Comparison of ENCODE assay signal across 8 mouse cellular contexts in genomic region chr7:126754866-126755265, GRCm38 (mm10). TPM values are rescaled to one million over a fixed set of nuclear protein-coding genes. Genes with fewer than 3 reads are reported as not detected.
A peak's percentile ranks its signal among the peaks of the same experiment; 100 is the strongest.
DNase-seq lines count a peak whose midpoint lies in the region; ATAC-seq and TF ChIP-seq lines count a peak whose summit lies in the region.

No protein-coding gene starts in this region.

- H3K4me1 ChIP-seq in cerebellum, adult 2 months (ENCODE audit: control insufficient read depth, insufficient read depth, low read length), result peaks cover 3% of the 10 kb centered on the region; the same call in 1 of the 2 replicates
- peaks cover 8% of the 10 kb centered on the region for H3K4me1 ChIP-seq in forebrain, embryonic 16.5 days (replicated peaks; ENCODE audit: control insufficient read depth, insufficient read depth, low read length)

- H3K36me3 ChIP-seq in forebrain, embryonic 16.5 days (ENCODE audit: control insufficient read depth, insufficient read depth), result no peaks in the 10 kb centered on the region

- WGBS in cerebellum, adult 2 months, result 1% methylated on average over 9 of the region's 9 CpGs
- WGBS in forebrain, embryonic 16.5 days, result under 1% methylated on average over 9 of the region's 9 CpGs

- TF ChIP-seq POLR2A in cerebellum, adult 2 months (IDR thresholded peaks at IDR 0.05; ENCODE audit: borderline replicate concordance, insufficient read depth, low read length), result no peak

- no peak overlapping the region for H3K27ac ChIP-seq in cerebellum, adult 2 months (ENCODE audit: insufficient read depth, low read length)
- no peak overlapping the region for H3K27ac ChIP-seq in forebrain, embryonic 16.5 days (ENCODE audit: low read length)

- peak; percentile 88 for DNase-seq in R1 (ENCODE audit: low read depth, low spot score)
- peak; percentile 79 to 85 for DNase-seq in cerebellum, adult 2 months
- DNase-seq in layer of hippocampus, postnatal 25 days (ENCODE audit: extremely low spot score in 1 of 2, low spot score in 1 of 2), result peak; percentile 51 to 66
- DNase-seq in lung, postnatal 36 days, result peak; percentile 93
- DNase-seq in retina, postnatal 1 day, result peak; percentile 88
- DNase-seq in urinary bladder, postnatal 36 days (ENCODE audit: low spot score in 2 of 2), result peak; percentile 73 to 75

- no peaks in the 10 kb centered on the region for H3K27me3 ChIP-seq in cerebellum, adult 2 months (ENCODE audit: control insufficient read depth, insufficient read depth, low read length)
- H3K27me3 ChIP-seq in forebrain, embryonic 16.5 days (replicated peaks; ENCODE audit: control insufficient read depth, insufficient read depth, low read length), result no peaks in the 10 kb centered on the region

- ATAC-seq in forebrain, embryonic 16.5 days, result peak; percentile 74
- peak; percentile 43 to 65; a peak in 3 of 4 replicates for ATAC-seq in hematopoietic stem cell, adult 5-6 weeks (replicated peaks in 1 of 2; ENCODE audit: insufficient read depth in 1 of 2, low FRiP score in 2 of 2, low TSS enrichment in 1 of 2, low read depth in 1 of 2, poor library complexity in 2 of 2, severe bottlenecking in 2 of 2)

- H3K9me3 ChIP-seq in forebrain, embryonic 16.5 days (ENCODE audit: control insufficient read depth, low read length), result no peaks in the 10 kb centered on the region

- H3K4me3 ChIP-seq in cerebellum, adult 2 months (replicated peaks; ENCODE audit: insufficient read depth, low read depth, low read length), result peak overlapping the region; percentile 35
- no peak overlapping the region for H3K4me3 ChIP-seq in forebrain, embryonic 16.5 days (replicated peaks; ENCODE audit: low read length)

- TF ChIP-seq CTCF in cerebellum, adult 2 months (IDR thresholded peaks at IDR 0.05; ENCODE audit: borderline replicate concordance, insufficient read depth, low read depth, low read length), result peak; percentile 87

- H3K4me2 ChIP-seq in forebrain, embryonic 16.5 days (ENCODE audit: low read length), result peak overlapping the region; percentile 17

- H3K9ac ChIP-seq in forebrain, embryonic 16.5 days (replicated peaks; ENCODE audit: low read depth, low read length), result no peak overlapping the region

RNA-seq across cellular contexts. Expression of gene Mapk3, which starts 4.5 kb away (rescaled TPM):
- 212 and 229 TPM in 2 replicates for polyA plus RNA-seq in cerebellum, adult 2 months (2012; rRNA removed)
- polyA plus RNA-seq in forebrain, embryonic 16.5 days (2015; fragmentation: Nextera tagmentation; extraction: Ambion mirVana), result 98.2 and 100.0 TPM in 2 replicates
- 32.4 and 35.8 TPM in 2 replicates for total RNA-seq in hematopoietic stem cell, adult 5-6 weeks (2017)
- 100 to 1,000 TPM; 147 to 168 TPM for total RNA-seq in layer of hippocampus, postnatal 25 days (2021)

RNA-seq across cellular contexts. Expression of gene Gdpd3, which starts 11.3 kb away (rescaled TPM):
- polyA plus RNA-seq in cerebellum, adult 2 months (2012; rRNA removed), result 6.0 and 8.0 TPM in 2 replicates
- 1.3 and 2.6 TPM in 2 replicates for polyA plus RNA-seq in forebrain, embryonic 16.5 days (2015; fragmentation: Nextera tagmentation; extraction: Ambion mirVana)
- total RNA-seq in hematopoietic stem cell, adult 5-6 weeks (2017), result 3.3 and 16.4 TPM in 2 replicates
- 1 to 10 TPM; 1.7 to 4.3 TPM for total RNA-seq in layer of hippocampus, postnatal 25 days (2021)

RNA-seq across cellular contexts. Expression of gene Ypel3, which starts 21.9 kb away (rescaled TPM):
- polyA plus RNA-seq in cerebellum, adult 2 months (2012; rRNA removed), result 628 and 636 TPM in 2 replicates
- 199 and 202 TPM in 2 replicates for polyA plus RNA-seq in forebrain, embryonic 16.5 days (2015; fragmentation: Nextera tagmentation; extraction: Ambion mirVana)
- 50.3 and 74.9 TPM in 2 replicates for total RNA-seq in hematopoietic stem cell, adult 5-6 weeks (2017)
- total RNA-seq in layer of hippocampus, postnatal 25 days (2021), result 100 to 1,000 TPM; 268 to 293 TPM

RNA-seq across cellular contexts. Expression of gene Tbx6, which starts 26.4 kb away (rescaled TPM):
- 2.2 TPM in 2 replicates for polyA plus RNA-seq in cerebellum, adult 2 months (2012; rRNA removed)
- 0.73 and 0.86 TPM in 2 replicates for polyA plus RNA-seq in forebrain, embryonic 16.5 days (2015; fragmentation: Nextera tagmentation; extraction: Ambion mirVana)
- total RNA-seq in hematopoietic stem cell, adult 5-6 weeks (2017), result 0.25 TPM in 1 of 2 replicates, not detected in the other
- total RNA-seq in layer of hippocampus, postnatal 25 days (2021), result under 1 TPM; 0.39 to 0.82 TPM

RNA-seq across cellular contexts. Expression of gene Ppp4c, which starts 37.4 kb away (rescaled TPM):
- polyA plus RNA-seq in cerebellum, adult 2 months (2012; rRNA removed), result 110 and 119 TPM in 2 replicates
- polyA plus RNA-seq in forebrain, embryonic 16.5 days (2015; fragmentation: Nextera tagmentation; extraction: Ambion mirVana), result 196 and 202 TPM in 2 replicates
- 119 and 131 TPM in 2 replicates for total RNA-seq in hematopoietic stem cell, adult 5-6 weeks (2017)
- total RNA-seq in layer of hippocampus, postnatal 25 days (2021), result 10 to 100 TPM; 53.3 to 55.0 TPM
